In genomic region chr7:19343210-19343808, GRCm38 (mm10) we compare ENCODE assay signal across 8 mouse cellular contexts. TPM values are rescaled to one million over a fixed set of nuclear protein-coding genes. Genes with fewer than 3 reads are reported as not detected.
DNase-seq lines count a peak whose midpoint lies in the region; TF ChIP-seq lines count a peak whose summit lies in the region.

No protein-coding gene starts in this region.

- H3K79me2 ChIP-seq in liver, adult 2 months (ENCODE audit: control insufficient read depth, insufficient read depth, low read length), result no peaks in the 10 kb centered on the region

- peak; percentile 96 for TF ChIP-seq CTCF in liver, adult 2 months (IDR thresholded peaks at IDR 0.05; ENCODE audit: low read depth, low read length)

- no peaks in the 10 kb centered on the region for H3K36me3 ChIP-seq in liver, adult 2 months (ENCODE audit: control insufficient read depth, insufficient read depth, low read length)

- 0 out of 2 replicates have a peak, but pooled peaks cover 2% of the 10 kb centered on the region for H3K27me3 ChIP-seq in liver, adult 2 months (ENCODE audit: control insufficient read depth, insufficient read depth, low read length)

- no peak for TF ChIP-seq POLR2A in liver, adult 2 months (IDR thresholded peaks at IDR 0.05; ENCODE audit: extremely low read depth, insufficient read depth, low read length)

- peaks cover 1% of the 10 kb centered on the region; the same call in 1 of the 2 replicates for H3K4me1 ChIP-seq in liver, adult 2 months (ENCODE audit: control insufficient read depth, insufficient read depth, low read length)

- no peak overlapping the region for H3K4me3 ChIP-seq in liver, adult 2 months (ENCODE audit: insufficient read depth, low read depth, low read length)

- 0% methylated on average over 11 of the region's 11 CpGs for WGBS in liver, adult 2 months

- H3K27ac ChIP-seq in liver, adult 2 months (replicated peaks; ENCODE audit: insufficient read depth, low read depth, low read length), result no peak overlapping the region

- DNase-seq in 3134 (ENCODE audit: extremely low read depth, insufficient read length, low spot score) (peak; percentile 68), MN1 (ENCODE audit: low spot score) (peak; percentile 85)
- DNase-seq in cerebellum, postnatal 36 days, result peak; percentile 74 to 81
- peak; percentile 80 to 91 for DNase-seq in heart, adult 18-20 months
- peak; percentile 81 for DNase-seq in kidney, adult 18-20 months
- DNase-seq in liver, adult 2 months (ENCODE audit: extremely low read depth, low read depth, low spot score), result peak; percentile 64
- peak; percentile 90 for DNase-seq in naive thymus-derived CD4-positive, alpha-beta T cell, adult 2 months (ENCODE audit: low read depth)
- DNase-seq in testis, postnatal 14 days (ENCODE audit: low spot score), result peak; percentile 61

- peak overlapping the region; percentile 41; the same call in 1 of the 2 replicates for H3K9ac ChIP-seq in liver, adult 2 months (ENCODE audit: low read depth, low read length)

RNA-seq across cellular contexts. Expression of gene Ercc1, which starts 1.3 kb away (rescaled TPM):
- total RNA-seq in heart, adult 18-20 months (2021), result 10 to 100 TPM; 43.5 to 50.3 TPM
- total RNA-seq in liver, adult 2 months (2014; rRNA removed), result 6.5 and 6.6 TPM in 2 replicates
- 8.5 and 9.4 TPM in 2 replicates for polyA plus RNA-seq in liver, adult 2 months (2012; rRNA removed)

RNA-seq across cellular contexts. Expression of gene Cd3eap, which starts 16.0 kb away (rescaled TPM):
- 1 to 10 TPM; 9.6 to 10.0 TPM for total RNA-seq in heart, adult 18-20 months (2021)
- 1.3 and 1.7 TPM in 2 replicates for total RNA-seq in liver, adult 2 months (2014; rRNA removed)
- polyA plus RNA-seq in liver, adult 2 months (2012; rRNA removed), result 6.5 and 7.0 TPM in 2 replicates

RNA-seq across cellular contexts. Expression of gene Ppp1r13l, which starts 16.2 kb away (rescaled TPM):
- total RNA-seq in heart, adult 18-20 months (2021), result 10 to 100 TPM; 38.2 to 42.9 TPM
- 0.18 and 0.20 TPM in 2 replicates for total RNA-seq in liver, adult 2 months (2014; rRNA removed)
- 3.0 and 4.6 TPM in 2 replicates for polyA plus RNA-seq in liver, adult 2 months (2012; rRNA removed)

RNA-seq across cellular contexts. Expression of gene Fosb, which starts 33.5 kb away (rescaled TPM):
- total RNA-seq in heart, adult 18-20 months (2021), result 1 to 10 TPM in 1 of 2 experiments, under 1 TPM in 1; 0.62 to 1.0 TPM
- 0.07 and 0.09 TPM in 2 replicates for total RNA-seq in liver, adult 2 months (2014; rRNA removed)
- 0.06 and 0.11 TPM in 2 replicates for polyA plus RNA-seq in liver, adult 2 months (2012; rRNA removed)

RNA-seq across cellular contexts. Expression of gene Ercc2, which starts 38.5 kb away (rescaled TPM):
- 10 to 100 TPM in 1 of 2 experiments, 1 to 10 TPM in 1; 7.6 to 10.4 TPM for total RNA-seq in heart, adult 18-20 months (2021)
- 8.7 and 9.4 TPM in 2 replicates for total RNA-seq in liver, adult 2 months (2014; rRNA removed)
- polyA plus RNA-seq in liver, adult 2 months (2012; rRNA removed), result 18.7 and 26.8 TPM in 2 replicates

Comparison
In these comparisons a context has a peak if more than half of its experiments do, and no peak if none do; other contexts are left out.
1. RNA of gene Ppp1r13l, which starts 16.2 kb away (total RNA-seq): 38.2 to 42.9 TPM in heart, adult 18-20 months; 0.18 to 0.20 TPM in liver, adult 2 months; every median in the first group is over 10 times any median in the second.
2. Peak in every context shown above with its lines, with median percentiles within 50 percentile points of each other: DNase-seq.